Mouse (Mus musculus) embryonic fibroblast, embryonic 13.5 days (primary cell): ENCODE results near the gene AI467606.

Source experiments
- CTCF ChIP-seq: IDR thresholded peaks from 2 replicates; pipeline ENCODE4 v1.5.1; 2011; ENCODE audit warnings: mild to moderate bottlenecking, control low read depth, low read length, moderate library complexity, borderline replicate concordance; ENCODE audit not compliant: insufficient read depth
- POLR2A ChIP-seq: IDR thresholded peaks from 2 replicates; pipeline ENCODE4 v1.6.1; 2011; ENCODE audit warnings: low read depth, mild to moderate bottlenecking, control low read depth, low read length, moderate library complexity

DNA sequence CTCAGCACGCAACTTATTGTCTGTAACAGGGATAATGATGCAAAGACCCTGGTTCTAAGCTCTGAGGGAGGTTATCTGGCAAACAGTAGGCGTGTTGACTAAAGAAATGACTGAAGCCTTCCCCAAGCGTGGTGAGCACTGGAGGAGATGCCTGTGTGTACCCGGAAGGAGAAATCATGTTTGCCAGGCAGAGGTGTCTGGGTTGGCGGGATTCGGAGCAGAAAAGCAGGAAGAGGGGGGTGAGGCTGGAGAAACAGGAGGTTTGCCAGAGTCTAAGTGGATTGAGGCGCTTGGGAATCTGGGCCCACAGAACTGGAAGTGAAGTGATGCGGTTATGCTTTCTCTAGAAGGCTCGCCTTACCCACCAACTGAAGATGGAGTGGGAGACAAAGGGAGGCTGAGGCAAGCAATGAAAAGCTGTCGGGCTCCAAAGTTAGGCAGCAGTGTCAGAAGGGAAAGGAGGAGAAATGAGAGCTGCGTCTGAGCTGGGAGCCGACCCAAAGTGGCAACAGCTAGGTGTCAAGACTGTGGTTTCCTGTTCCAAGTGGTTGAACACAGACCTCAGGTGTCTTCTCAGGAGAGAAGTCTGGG lies 21.2 kb downstream of the AI467606 start:
- TF ChIP-seq CTCF, result no peak
- no peak for TF ChIP-seq POLR2A
